Mouse (Mus musculus) intestine, embryonic 15.5 days (tissue): ENCODE measurements at regions not wholly inside any gene's neighbourhood (a gene's known extent, or its start where the extent isn't known, plus 50 kb on each side); places are given as distances from the start of the nearest gene placed in this dataset.

Experiments
- ATAC-seq: fragments of 200-750 bp; cut with Nextera tagmentation; 2 replicates; pipeline ENCODE4 v1.8.0; 2017; ENCODE audit warnings: moderate TSS enrichment, moderate library complexity
- H3K27ac ChIP-seq: fragments of 300-500 bp; sonication (generic); 2 replicates; pipeline ENCODE4 v1.5.1; 2015; ENCODE audit warnings: mild to moderate bottlenecking, inconsistent platforms
- H3K27me3 ChIP-seq: fragments of 300-500 bp; sonication (generic); replicated peaks from 2 replicates; pipeline ENCODE4 v1.6.1; 2015; ENCODE audit warnings: inconsistent platforms
- H3K36me3 ChIP-seq: fragments of 300-500 bp; sonication (generic); 2 replicates; pipeline ENCODE4 v1.6.1; 2015; ENCODE audit warnings: inconsistent platforms
- H3K4me1 ChIP-seq: fragments of 300-500 bp; sonication (generic); replicated peaks from 2 replicates; pipeline ENCODE4 v1.6.1; 2015; ENCODE audit warnings: inconsistent platforms
- H3K4me2 ChIP-seq: fragments of 300-500 bp; sonication (generic); replicated peaks from 2 replicates; pipeline ENCODE4 v1.6.1; 2015; ENCODE audit warnings: mild to moderate bottlenecking, inconsistent platforms
- H3K4me3 ChIP-seq: fragments of 300-500 bp; sonication (generic); replicated peaks from 2 replicates; pipeline ENCODE4 v1.5.1; 2015; ENCODE audit warnings: inconsistent platforms
- H3K9ac ChIP-seq: fragments of 300-500 bp; sonication (generic); 2 replicates; pipeline ENCODE4 v1.6.1; 2015; ENCODE audit warnings: inconsistent platforms
- H3K9me3 ChIP-seq: fragments of 300-500 bp; sonication (generic); 2 replicates; pipeline ENCODE4 v1.6.1; 2016; ENCODE audit warnings: inconsistent platforms
- WGBS: fragments of 180-500 bp; shearing (Covaris S2); methylation state at CpG from one replicate; pipeline ENCODE4 v1.1.7; 2015; 5-methylcytosine and 5-hydroxymethylcytosine counted together

- Histone ChIP-seq H3K4me3 (no peak overlapping the region), H3K4me2 (no peak overlapping the region), H3K27ac (no peak overlapping the region), H3K27me3 (no peaks in the 10 kb centered on the region), H3K9ac (no peak overlapping the region), H3K36me3 (no peaks in the 10 kb centered on the region), H3K4me1 (no peaks in the 10 kb centered on the region), H3K9me3 (no peaks in the 10 kb centered on the region)
- no peak for ATAC-seq
- WGBS: 78% methylated on average over 7 of the region's 7 CpGs
Observed at GRCm38 (mm10) chr8:8562268-8562667, 98.8 kb downstream of the Efnb2 start.

- Histone ChIP-seq H3K36me3 (no peaks in the 10 kb centered on the region), H3K9me3 (no peaks in the 10 kb centered on the region)
- 85% methylated on average over 7 of the region's 7 CpGs for WGBS
Observed at GRCm38 (mm10) chr8:8558050-8558449, 103.0 kb downstream of the Efnb2 start.

GRCm38 (mm10) chr8:8556152-8556551 lies 104.9 kb downstream of the Efnb2 start:
- WGBS: 29% methylated on average over 10 of the region's 10 CpGs
- H3K27me3 ChIP-seq: no peaks in the 10 kb centered on the region
- H3K9me3 ChIP-seq: no peaks in the 10 kb centered on the region
- no peak overlapping the region for H3K27ac ChIP-seq
- H3K36me3 ChIP-seq: no peaks in the 10 kb centered on the region
- peaks cover 7% of the 10 kb centered on the region; the same call in 1 of the 2 replicates for H3K4me1 ChIP-seq
- no peak overlapping the region for H3K4me3 ChIP-seq
- no peak overlapping the region for H3K9ac ChIP-seq
- ATAC-seq: peak; percentile 92
- H3K4me2 ChIP-seq: no peak overlapping the region

More at GRCm38 (mm10) chr8:8558050-8558449, 103.0 kb downstream of the Efnb2 start:
- no peak for ATAC-seq
- Histone ChIP-seq H3K4me1 (peaks cover 7% of the 10 kb centered on the region; the same call in 1 of the 2 replicates), H3K4me3 (no peak overlapping the region), H3K27ac (no peak overlapping the region), H3K27me3 (no peaks in the 10 kb centered on the region), H3K9ac (no peak overlapping the region), H3K4me2 (no peak overlapping the region)

GRCm38 (mm10) chr8:8554691-8555090 lies 106.4 kb downstream of the Efnb2 start:
- WGBS: 70% methylated on average over 5 of the region's 5 CpGs
- H3K9me3 ChIP-seq: no peaks in the 10 kb centered on the region
- ATAC-seq: peak; percentile 77
- H3K4me3 ChIP-seq: no peak overlapping the region
- no peaks in the 10 kb centered on the region for H3K27me3 ChIP-seq
- no peak overlapping the region for H3K4me2 ChIP-seq
- no peak overlapping the region for H3K27ac ChIP-seq
- H3K9ac ChIP-seq: no peak overlapping the region
- no peaks in the 10 kb centered on the region for H3K36me3 ChIP-seq
- H3K4me1 ChIP-seq: peaks cover 7% of the 10 kb centered on the region; the same call in 1 of the 2 replicates

- H3K36me3 ChIP-seq: no peaks in the 10 kb centered on the region
- no peak overlapping the region for H3K27ac ChIP-seq
- peaks cover 7% of the 10 kb centered on the region; the same call in 1 of the 2 replicates for H3K4me1 ChIP-seq
- H3K9ac ChIP-seq: no peak overlapping the region
- H3K4me2 ChIP-seq: no peak overlapping the region
- WGBS: 59% methylated on average over 1 of the region's 1 CpGs
- no peak for ATAC-seq
- no peaks in the 10 kb centered on the region for H3K9me3 ChIP-seq
- H3K27me3 ChIP-seq: no peaks in the 10 kb centered on the region
- no peak overlapping the region for H3K4me3 ChIP-seq
Observed at GRCm38 (mm10) chr8:8552779-8553178, 108.3 kb downstream of the Efnb2 start.

- Histone ChIP-seq H3K27ac (no peak overlapping the region), H3K9me3 (no peaks in the 10 kb centered on the region), H3K36me3 (no peaks in the 10 kb centered on the region), H3K9ac (no peak overlapping the region), H3K27me3 (no peaks in the 10 kb centered on the region), H3K4me1 (no peaks in the 10 kb centered on the region), H3K4me3 (no peak overlapping the region), H3K4me2 (no peak overlapping the region)
- no peak for ATAC-seq
- WGBS: 74% methylated on average over 5 of the region's 5 CpGs
Observed at GRCm38 (mm10) chr8:8536626-8537025, 124.4 kb downstream of the Efnb2 start.

- no peak overlapping the region for H3K4me3 ChIP-seq
- whole genome bisulfite sequencing: 56% methylated on average over 6 of the region's 6 CpGs
- H3K4me1 ChIP-seq: no peaks in the 10 kb centered on the region
- H3K36me3 ChIP-seq: no peaks in the 10 kb centered on the region
- H3K4me2 ChIP-seq: no peak overlapping the region
- no peak for ATAC-seq
- no peak overlapping the region for H3K9ac ChIP-seq
- no peaks in the 10 kb centered on the region for H3K27me3 ChIP-seq
- H3K27ac ChIP-seq: no peak overlapping the region
- H3K9me3 ChIP-seq: no peaks in the 10 kb centered on the region
Observed at GRCm38 (mm10) chr8:8534787-8535186, 126.3 kb downstream of the Efnb2 start.

GRCm38 (mm10) chr8:8532907-8533306 lies 128.1 kb downstream of the Efnb2 start:
- no peaks in the 10 kb centered on the region for H3K9me3 ChIP-seq
- H3K27ac ChIP-seq: no peak overlapping the region
- no peaks in the 10 kb centered on the region for H3K4me1 ChIP-seq
- no peak for ATAC-seq
- no peak overlapping the region for H3K9ac ChIP-seq
- no peak overlapping the region for H3K4me2 ChIP-seq
- H3K36me3 ChIP-seq: no peaks in the 10 kb centered on the region
- H3K27me3 ChIP-seq: no peaks in the 10 kb centered on the region
- H3K4me3 ChIP-seq: no peak overlapping the region
- 90% methylated on average over 5 of the region's 5 CpGs for WGBS

GRCm38 (mm10) chr8:8530540-8530939 lies 130.5 kb downstream of the Efnb2 start:
- H3K36me3 ChIP-seq: no peaks in the 10 kb centered on the region
- WGBS: 63% methylated on average over 5 of the region's 5 CpGs
- ATAC-seq: no peak

GRCm38 (mm10) chr8:8521532-8521931 lies 139.5 kb downstream of the Efnb2 start:
- Histone ChIP-seq H3K36me3 (no peaks in the 10 kb centered on the region), H3K27ac (no peak overlapping the region), H3K4me3 (no peak overlapping the region), H3K27me3 (no peaks in the 10 kb centered on the region), H3K4me1 (no peaks in the 10 kb centered on the region), H3K9ac (no peak overlapping the region), H3K4me2 (no peak overlapping the region), H3K9me3 (no peaks in the 10 kb centered on the region)
- WGBS: 96% methylated on average over 1 of the region's 1 CpGs
- ATAC-seq: no peak

More at GRCm38 (mm10) chr8:8530540-8530939, 130.5 kb downstream of the Efnb2 start:
- Histone ChIP-seq H3K9me3 (no peaks in the 10 kb centered on the region), H3K4me3 (no peak overlapping the region), H3K4me1 (no peaks in the 10 kb centered on the region), H3K27me3 (no peaks in the 10 kb centered on the region), H3K27ac (no peak overlapping the region), H3K4me2 (no peak overlapping the region), H3K9ac (no peak overlapping the region)

GRCm38 (mm10) chr8:8519772-8520191 lies 141.3 kb downstream of the Efnb2 start:
- Histone ChIP-seq H3K36me3 (no peaks in the 10 kb centered on the region), H3K27me3 (no peaks in the 10 kb centered on the region), H3K4me3 (no peak overlapping the region), H3K4me2 (no peak overlapping the region), H3K9me3 (no peaks in the 10 kb centered on the region), H3K9ac (no peak overlapping the region), H3K4me1 (no peaks in the 10 kb centered on the region), H3K27ac (no peak overlapping the region)
- ATAC-seq: no peak
- 86% methylated on average over 3 of the region's 3 CpGs for WGBS

- Histone ChIP-seq H3K4me2 (no peak overlapping the region), H3K9me3 (no peaks in the 10 kb centered on the region), H3K4me1 (no peaks in the 10 kb centered on the region), H3K27ac (no peak overlapping the region), H3K4me3 (no peak overlapping the region), H3K27me3 (no peaks in the 10 kb centered on the region), H3K36me3 (no peaks in the 10 kb centered on the region), H3K9ac (no peak overlapping the region)
- no peak for ATAC-seq
- 77% methylated on average over 2 of the region's 2 CpGs for WGBS
Observed at GRCm38 (mm10) chr8:8517599-8517998, 143.4 kb downstream of the Efnb2 start.

- no peaks in the 10 kb centered on the region for H3K9me3 ChIP-seq
Observed at GRCm38 (mm10) chr8:8516272-8516671, 144.8 kb downstream of the Efnb2 start.

More at GRCm38 (mm10) chr8:8516272-8516671, 144.8 kb downstream of the Efnb2 start:
- Histone ChIP-seq H3K27me3 (no peaks in the 10 kb centered on the region), H3K4me3 (no peak overlapping the region), H3K36me3 (no peaks in the 10 kb centered on the region), H3K27ac (no peak overlapping the region), H3K4me1 (no peaks in the 10 kb centered on the region), H3K9ac (no peak overlapping the region), H3K4me2 (no peak overlapping the region)
- no peak for ATAC-seq
- 30% methylated on average over 1 of the region's 1 CpGs for WGBS
